ENCODE assay signal across 9 mouse cellular contexts in the genomic region with DNA sequence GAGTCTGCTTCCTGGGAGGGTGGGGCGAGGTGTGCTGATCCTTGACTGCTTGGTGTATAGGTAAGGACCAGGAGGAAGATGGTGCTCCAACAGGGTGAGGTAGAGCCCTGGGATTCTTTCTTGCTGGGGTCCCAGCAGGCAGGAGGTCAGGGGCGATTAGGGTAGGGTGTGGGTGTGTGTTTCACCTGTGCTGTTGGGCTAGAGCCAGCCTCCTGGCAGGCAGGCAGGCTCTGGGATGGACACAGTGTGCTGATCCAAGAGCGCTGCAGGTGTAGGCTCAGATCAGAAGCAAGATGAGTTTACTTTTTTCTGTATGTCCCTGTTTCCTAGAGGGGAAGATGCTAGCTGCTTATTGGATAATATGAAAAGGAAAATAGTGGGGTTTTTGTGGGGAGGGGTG.
"Had no signal": no experiment of that assay in that cellular context is flagged by ENCODE, and none has a peak within 500 bp of the region (broad histone marks: within the 10 kb centered on the region; RNA-seq: fewer than 3 reads in every experiment).

No protein-coding gene starts in this region.

- DNase-seq: kidney, postnatal 36 days; liver; liver, embryonic 13.5 days; lung, adult 18-20 months; lung, postnatal 4 days; midbrain, embryonic 14.5 days; right cerebral cortex, adult 18-20 months; right cerebral cortex, postnatal 25 days; thymus, postnatal 36 days had no signal
